Mouse (Mus musculus): Measurements from ENCODE around the gene Skor1. TPM values are rescaled to one million over a fixed set of nuclear protein-coding genes. Genes with fewer than 3 reads are reported as not detected.
A peak's percentile ranks its signal among the peaks of the same experiment; 100 is the strongest.

Skor1 gene
- polyA plus RNA-seq, 1 experiment from 2014 or later = 0.43 TPM

DNA sequence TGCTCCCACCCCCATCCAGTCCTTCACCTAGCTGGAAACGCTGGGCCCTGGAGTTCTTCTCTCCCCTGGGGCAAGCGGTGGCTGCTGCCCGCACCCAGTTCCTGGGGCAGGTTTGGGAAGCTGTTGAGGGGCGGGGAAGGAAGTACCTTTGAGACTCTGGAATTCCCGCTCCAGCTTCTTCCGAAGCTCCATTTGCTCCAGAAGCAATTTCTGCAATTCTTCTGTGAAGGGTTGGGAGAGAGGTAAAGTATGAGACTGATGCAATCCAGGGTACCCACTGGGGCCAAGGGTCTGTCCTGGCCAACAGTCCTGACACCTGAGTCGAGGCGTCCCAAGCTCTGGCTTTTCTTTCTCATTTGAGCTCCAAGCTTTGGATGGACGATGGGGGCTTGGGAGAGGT, 8.6 kb downstream of the Skor1 start:
- no peaks in the 10 kb centered on the region for H3K36me3 ChIP-seq (ENCODE audit: control insufficient read depth, insufficient read depth, low read length)
- H3K9ac ChIP-seq (ENCODE audit: low read length) = no peak overlapping the region
- peaks cover 22% of the 10 kb centered on the region for H3K4me1 ChIP-seq (replicated peaks; ENCODE audit: control insufficient read depth, insufficient read depth, low read length)
- DNase-seq (ENCODE audit: low spot score) (peak; percentile 56), ATAC-seq (replicated peaks; ENCODE audit: low FRiP score) (no peak)
- no peaks in the 10 kb centered on the region for H3K9me3 ChIP-seq (ENCODE audit: control insufficient read depth, low read length)
- H3K27ac ChIP-seq (ENCODE audit: low read depth, low read length) = no peak overlapping the region
- H3K4me3 ChIP-seq (ENCODE audit: low read depth, low read length) = no peak overlapping the region
- peaks cover 96% of the 10 kb centered on the region for H3K27me3 ChIP-seq (ENCODE audit: control insufficient read depth, insufficient read depth, low read length)
- no peak overlapping the region for H3K4me2 ChIP-seq (ENCODE audit: low read depth, low read length, severe bottlenecking)
- under 1% methylated on average over 9 of the region's 9 CpGs for WGBS

DNA sequence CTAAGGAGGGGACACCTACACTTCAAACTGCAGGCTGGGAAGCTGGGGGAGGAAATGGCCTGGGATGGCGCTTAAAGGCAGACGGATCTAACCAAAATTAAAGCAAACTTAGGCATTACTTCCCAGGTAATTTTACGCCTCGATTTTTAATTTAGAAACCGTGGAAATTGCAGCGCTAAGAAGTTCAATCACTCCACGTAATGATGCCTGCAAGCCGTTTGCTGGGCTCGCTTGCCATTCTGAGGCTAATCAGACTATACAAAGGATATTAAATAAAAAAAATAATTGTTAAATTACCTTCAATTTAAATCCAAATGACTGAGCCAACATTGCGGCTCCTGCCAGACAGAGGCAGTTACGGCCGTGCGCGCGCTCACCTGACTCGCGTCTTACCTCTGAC, 9.1 kb downstream of the Skor1 start:
- H3K9ac ChIP-seq (ENCODE audit: low read length) = no peak overlapping the region
- H3K27me3 ChIP-seq (ENCODE audit: control insufficient read depth, insufficient read depth, low read length) = peaks cover 96% of the 10 kb centered on the region
- ATAC-seq (replicated peaks; ENCODE audit: low FRiP score) = no peak
- H3K27ac ChIP-seq (ENCODE audit: low read depth, low read length) = no peak overlapping the region
- no peaks in the 10 kb centered on the region for H3K36me3 ChIP-seq (ENCODE audit: control insufficient read depth, insufficient read depth, low read length)
- H3K9me3 ChIP-seq (ENCODE audit: control insufficient read depth, low read length) = no peaks in the 10 kb centered on the region
- H3K4me1 ChIP-seq (replicated peaks; ENCODE audit: control insufficient read depth, insufficient read depth, low read length) = peaks cover 24% of the 10 kb centered on the region
- H3K4me3 ChIP-seq (ENCODE audit: low read depth, low read length) = no peak overlapping the region
- DNase-seq (ENCODE audit: low spot score) = no peak
- WGBS = 2% methylated on average over 17 of the region's 17 CpGs
- no peak overlapping the region for H3K4me2 ChIP-seq (ENCODE audit: low read depth, low read length, severe bottlenecking)

DNA sequence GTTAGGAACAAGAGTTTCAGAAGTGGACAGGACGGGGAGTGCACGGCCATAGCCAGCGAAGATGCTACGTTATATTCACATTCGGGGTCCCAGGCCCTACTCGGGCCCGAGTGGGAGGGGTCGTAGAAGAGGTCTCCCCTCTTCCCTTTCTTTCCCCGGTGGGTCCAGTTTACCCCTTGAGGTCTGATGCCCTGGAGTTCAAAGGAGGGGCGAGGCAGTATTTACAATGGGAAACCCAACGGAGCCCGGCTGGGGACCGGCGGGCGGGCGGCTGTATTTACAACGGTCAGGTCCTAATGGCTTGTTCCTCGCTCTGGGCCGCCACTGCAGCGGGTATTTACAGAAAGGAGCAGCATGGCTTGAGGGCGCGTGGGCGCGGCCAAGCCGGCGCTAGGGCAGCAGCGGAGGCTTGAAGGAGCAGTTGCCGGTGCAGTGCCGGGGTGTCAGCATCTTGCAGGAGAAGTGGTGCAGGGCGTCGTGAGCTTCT, 10.2 kb downstream of the Skor1 start:
- H3K4me1 ChIP-seq (replicated peaks; ENCODE audit: control insufficient read depth, insufficient read depth, low read length) = peaks cover 20% of the 10 kb centered on the region
- ATAC-seq (replicated peaks; ENCODE audit: low FRiP score) = no peak
- WGBS = under 1% methylated on average over 31 of the region's 31 CpGs

DNA sequence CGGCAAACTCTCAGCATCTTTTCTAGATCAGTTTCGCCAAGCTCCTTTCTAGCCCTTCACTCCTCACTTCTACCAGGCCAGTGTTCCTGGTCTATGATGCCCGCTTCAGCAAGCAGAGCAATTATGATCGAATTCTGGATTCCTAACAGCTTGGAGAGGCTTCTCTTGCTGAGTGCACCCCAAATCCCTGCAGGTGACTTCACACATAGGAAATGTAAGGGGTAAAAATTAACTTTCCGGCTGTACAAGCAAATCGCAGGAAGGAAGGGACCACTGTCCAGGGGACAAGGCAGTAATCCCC, 11.2 kb downstream of the Skor1 start:
- WGBS = 0% methylated on average over 6 of the region's 6 CpGs
- no peaks in the 10 kb centered on the region for H3K36me3 ChIP-seq (ENCODE audit: control insufficient read depth, insufficient read depth, low read length)
- ATAC-seq (replicated peaks; ENCODE audit: low FRiP score) (no peak), DNase-seq (ENCODE audit: low spot score) (no peak)
- no peak overlapping the region for H3K4me2 ChIP-seq (ENCODE audit: low read depth, low read length, severe bottlenecking)
- no peak overlapping the region for H3K27ac ChIP-seq (ENCODE audit: low read depth, low read length)
- H3K9me3 ChIP-seq (ENCODE audit: control insufficient read depth, low read length) = no peaks in the 10 kb centered on the region
- no peak overlapping the region for H3K4me3 ChIP-seq (ENCODE audit: low read depth, low read length)
- peaks cover 20% of the 10 kb centered on the region for H3K4me1 ChIP-seq (replicated peaks; ENCODE audit: control insufficient read depth, insufficient read depth, low read length)
- no peak overlapping the region for H3K9ac ChIP-seq (ENCODE audit: low read length)
- peaks cover 88% of the 10 kb centered on the region for H3K27me3 ChIP-seq (ENCODE audit: control insufficient read depth, insufficient read depth, low read length)

More for the DNA sequence above, 10.2 kb downstream of the Skor1 start:
- no peaks in the 10 kb centered on the region for H3K9me3 ChIP-seq (ENCODE audit: control insufficient read depth, low read length)
- peak; percentile 74 for DNase-seq (ENCODE audit: low spot score)
- peaks cover 96% of the 10 kb centered on the region for H3K27me3 ChIP-seq (ENCODE audit: control insufficient read depth, insufficient read depth, low read length)
- H3K27ac ChIP-seq (ENCODE audit: low read depth, low read length) = no peak overlapping the region
- H3K4me3 ChIP-seq (ENCODE audit: low read depth, low read length) = peak overlapping the region; percentile 18
- H3K4me2 ChIP-seq (ENCODE audit: low read depth, low read length, severe bottlenecking) = peak overlapping the region; percentile 32
- H3K9ac ChIP-seq (ENCODE audit: low read length) = no peak overlapping the region
- no peaks in the 10 kb centered on the region for H3K36me3 ChIP-seq (ENCODE audit: control insufficient read depth, insufficient read depth, low read length)

DNA sequence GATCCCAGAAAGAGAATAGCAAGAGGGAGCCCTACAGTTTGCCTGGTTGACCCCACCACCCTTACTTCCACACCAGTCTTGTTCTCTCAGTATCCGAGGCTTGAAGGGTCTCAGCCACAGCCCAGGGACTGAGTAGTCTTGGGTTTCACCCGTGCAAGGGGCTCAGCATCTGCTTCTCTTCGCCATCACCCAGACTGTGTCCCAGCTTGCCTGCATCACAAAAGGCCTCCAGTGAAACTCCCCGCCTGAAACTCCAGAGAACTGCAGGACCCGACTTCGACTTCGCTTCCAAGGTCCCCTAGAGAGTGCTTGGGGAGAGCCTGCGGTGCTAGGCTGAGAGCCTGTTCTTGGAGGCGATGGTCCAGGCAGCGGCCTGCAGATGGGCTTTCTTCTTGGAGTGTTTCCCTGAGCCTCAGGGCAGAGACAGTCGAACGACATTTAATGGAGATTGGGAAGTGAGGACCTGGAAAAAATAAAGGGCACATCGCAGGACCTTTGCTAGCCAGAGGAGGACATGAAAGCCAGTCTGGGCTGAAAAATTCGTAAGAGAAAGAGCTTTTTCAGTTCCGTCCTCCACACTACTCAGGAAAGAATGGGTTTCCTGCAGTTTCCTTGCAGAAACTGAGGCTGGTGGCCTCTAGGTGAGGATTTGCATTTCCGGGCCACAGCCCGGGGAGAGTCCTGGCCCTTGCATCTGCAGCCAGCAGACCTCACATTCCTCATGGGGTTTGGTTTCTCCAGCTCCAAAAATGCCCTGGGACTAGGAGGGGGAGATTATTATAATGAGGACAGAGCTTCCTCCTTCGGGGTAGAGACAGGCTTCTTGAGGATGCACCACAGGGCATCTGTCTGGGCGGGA, 11.8 kb downstream of the Skor1 start:
- H3K9ac ChIP-seq (ENCODE audit: low read length) = no peak overlapping the region
- no peak overlapping the region for H3K4me3 ChIP-seq (ENCODE audit: low read depth, low read length)
- no peak for DNase-seq (ENCODE audit: low spot score)
- peaks cover 19% of the 10 kb centered on the region for H3K4me1 ChIP-seq (replicated peaks; ENCODE audit: control insufficient read depth, insufficient read depth, low read length)
- peaks cover 82% of the 10 kb centered on the region for H3K27me3 ChIP-seq (ENCODE audit: control insufficient read depth, insufficient read depth, low read length)
- no peaks in the 10 kb centered on the region for H3K9me3 ChIP-seq (ENCODE audit: control insufficient read depth, low read length)
- no peaks in the 10 kb centered on the region for H3K36me3 ChIP-seq (ENCODE audit: control insufficient read depth, insufficient read depth, low read length)
- no peak for ATAC-seq (replicated peaks; ENCODE audit: low FRiP score)
- no peak overlapping the region for H3K4me2 ChIP-seq (ENCODE audit: low read depth, low read length, severe bottlenecking)
- H3K27ac ChIP-seq (ENCODE audit: low read depth, low read length) = no peak overlapping the region
- WGBS = 2% methylated on average over 19 of the region's 19 CpGs

DNA sequence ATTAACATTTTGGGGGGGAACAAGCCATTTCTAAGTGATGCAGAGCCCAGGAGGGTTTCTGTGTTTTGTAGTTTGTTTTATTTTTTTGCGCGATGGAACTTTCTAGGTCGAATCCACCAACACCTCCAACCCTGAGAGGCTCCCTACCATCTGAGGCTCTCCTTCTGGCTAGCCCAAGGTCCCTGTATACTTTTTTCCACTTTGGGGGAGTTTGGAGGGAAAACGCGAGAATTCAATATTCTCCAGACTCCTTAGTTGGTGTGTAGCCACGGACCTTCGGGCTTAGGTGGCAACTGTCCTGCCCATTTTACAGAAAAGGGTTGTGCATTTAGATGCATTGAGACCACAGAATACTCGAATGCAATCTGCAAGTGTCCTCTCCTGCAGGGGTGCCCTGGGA, 12.5 kb downstream of the Skor1 start:
- no peak overlapping the region for H3K4me2 ChIP-seq (ENCODE audit: low read depth, low read length, severe bottlenecking)
- H3K4me1 ChIP-seq (replicated peaks; ENCODE audit: control insufficient read depth, insufficient read depth, low read length) = peaks cover 21% of the 10 kb centered on the region
- H3K27ac ChIP-seq (ENCODE audit: low read depth, low read length) = no peak overlapping the region
- no peak overlapping the region for H3K9ac ChIP-seq (ENCODE audit: low read length)
- ATAC-seq (replicated peaks; ENCODE audit: low FRiP score) = no peak
- 2% methylated on average over 8 of the region's 8 CpGs for WGBS
- DNase-seq (ENCODE audit: low spot score) = peak; percentile 46
- H3K36me3 ChIP-seq (ENCODE audit: control insufficient read depth, insufficient read depth, low read length) = no peaks in the 10 kb centered on the region
- no peaks in the 10 kb centered on the region for H3K9me3 ChIP-seq (ENCODE audit: control insufficient read depth, low read length)
- no peak overlapping the region for H3K4me3 ChIP-seq (ENCODE audit: low read depth, low read length)
- H3K27me3 ChIP-seq (ENCODE audit: control insufficient read depth, insufficient read depth, low read length) = peaks cover 79% of the 10 kb centered on the region

DNA sequence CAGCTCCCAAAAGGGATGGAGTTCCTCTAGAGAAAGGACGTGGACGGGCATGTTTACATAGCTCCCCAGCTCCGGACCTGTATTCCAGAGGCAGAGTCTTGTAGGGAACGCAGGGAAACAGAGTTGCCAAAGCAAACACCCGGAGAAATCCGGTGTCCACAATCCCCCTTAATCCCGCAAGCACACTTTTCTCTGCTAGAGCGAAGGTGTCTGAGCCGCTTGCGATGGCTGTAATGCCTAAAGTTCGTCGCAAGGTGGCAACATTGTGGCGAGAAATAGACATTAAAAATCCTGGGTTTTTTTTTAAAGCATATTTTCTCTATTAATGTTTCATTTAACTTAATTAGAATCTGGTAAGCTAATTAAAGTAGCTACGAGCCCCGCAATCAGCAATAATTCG, 13.0 kb downstream of the Skor1 start:
- peaks cover 21% of the 10 kb centered on the region for H3K4me1 ChIP-seq (replicated peaks; ENCODE audit: control insufficient read depth, insufficient read depth, low read length)
- H3K36me3 ChIP-seq (ENCODE audit: control insufficient read depth, insufficient read depth, low read length) = no peaks in the 10 kb centered on the region
- ATAC-seq (replicated peaks; ENCODE audit: low FRiP score) = no peak
- under 1% methylated on average over 16 of the region's 16 CpGs for WGBS
- H3K4me2 ChIP-seq (ENCODE audit: low read depth, low read length, severe bottlenecking) = peak overlapping the region; percentile 42; the same call in 1 of the 2 replicates
- H3K27ac ChIP-seq (ENCODE audit: low read depth, low read length) = no peak overlapping the region
- H3K27me3 ChIP-seq (ENCODE audit: control insufficient read depth, insufficient read depth, low read length) = peaks cover 79% of the 10 kb centered on the region
- no peak overlapping the region for H3K9ac ChIP-seq (ENCODE audit: low read length)
- peak overlapping the region; percentile 19 for H3K4me3 ChIP-seq (ENCODE audit: low read depth, low read length)
- DNase-seq (ENCODE audit: low spot score) = peak; percentile 75
- no peaks in the 10 kb centered on the region for H3K9me3 ChIP-seq (ENCODE audit: control insufficient read depth, low read length)

DNA sequence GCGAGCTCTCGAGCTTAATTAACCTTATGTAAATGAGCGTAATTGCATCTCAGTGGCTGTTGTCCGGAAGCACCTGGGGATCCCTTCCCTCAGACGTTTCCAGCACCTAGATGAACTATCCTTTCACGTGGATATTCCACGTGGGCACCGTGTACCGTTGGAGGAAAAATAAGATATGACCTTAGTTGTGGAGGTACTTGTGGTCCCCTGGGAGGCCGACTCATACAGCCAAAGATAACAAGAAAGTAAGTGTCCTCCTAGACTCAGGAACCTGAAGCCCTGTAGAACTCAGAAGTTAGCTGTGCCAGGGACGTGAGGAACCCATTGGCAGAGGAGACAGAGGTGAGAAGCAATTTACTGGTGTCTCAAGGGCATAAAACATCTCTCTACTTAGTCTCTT, 13.4 kb downstream of the Skor1 start:
- Histone ChIP-seq H3K9ac (ENCODE audit: low read length) (no peak overlapping the region), H3K4me1 (replicated peaks; ENCODE audit: control insufficient read depth, insufficient read depth, low read length) (peaks cover 21% of the 10 kb centered on the region), H3K9me3 (ENCODE audit: control insufficient read depth, low read length) (no peaks in the 10 kb centered on the region), H3K4me3 (ENCODE audit: low read depth, low read length) (peak overlapping the region; percentile 19), H3K36me3 (ENCODE audit: control insufficient read depth, insufficient read depth, low read length) (no peaks in the 10 kb centered on the region), H3K4me2 (ENCODE audit: low read depth, low read length, severe bottlenecking) (peak overlapping the region; percentile 42; the same call in 1 of the 2 replicates), H3K27ac (ENCODE audit: low read depth, low read length) (no peak overlapping the region), H3K27me3 (ENCODE audit: control insufficient read depth, insufficient read depth, low read length) (peaks cover 76% of the 10 kb centered on the region)
- no peak for ATAC-seq (replicated peaks; ENCODE audit: low FRiP score)
- DNase-seq (ENCODE audit: low spot score) = peak; percentile 51
- 1% methylated on average over 11 of the region's 11 CpGs for WGBS

DNA sequence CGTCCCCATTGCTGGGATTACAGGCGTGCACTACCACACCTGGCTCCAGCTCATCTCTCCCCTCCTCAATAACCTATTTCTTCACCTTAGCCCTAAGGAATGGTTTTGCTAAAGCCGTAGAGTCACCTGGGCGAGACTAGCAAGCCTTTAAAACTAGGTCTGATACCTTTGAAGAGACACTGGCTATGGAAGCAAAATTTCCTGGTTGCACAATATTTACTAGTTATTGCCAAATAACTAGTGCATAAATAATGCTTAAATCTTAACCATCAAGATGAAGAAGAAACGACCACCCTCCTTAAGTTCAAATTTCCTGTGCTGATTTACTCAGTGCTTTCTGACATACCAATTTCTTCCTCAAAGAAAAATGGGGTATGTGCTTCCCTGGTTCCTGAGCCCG, 15.1 kb downstream of the Skor1 start:
- no peaks in the 10 kb centered on the region for H3K9me3 ChIP-seq (ENCODE audit: control insufficient read depth, low read length)
- H3K36me3 ChIP-seq (ENCODE audit: control insufficient read depth, insufficient read depth, low read length) = no peaks in the 10 kb centered on the region
- no peak overlapping the region for H3K27ac ChIP-seq (ENCODE audit: low read depth, low read length)
- 15% methylated on average over 6 of the region's 6 CpGs for WGBS
- H3K4me2 ChIP-seq (ENCODE audit: low read depth, low read length, severe bottlenecking) = peak overlapping the region; percentile 37
- H3K4me1 ChIP-seq (replicated peaks; ENCODE audit: control insufficient read depth, insufficient read depth, low read length) = peaks cover 17% of the 10 kb centered on the region
- ATAC-seq (replicated peaks; ENCODE audit: low FRiP score) (no peak), DNase-seq (ENCODE audit: low spot score) (peak; percentile 56)
- H3K27me3 ChIP-seq (ENCODE audit: control insufficient read depth, insufficient read depth, low read length) = peaks cover 59% of the 10 kb centered on the region
- peak overlapping the region; percentile 19 for H3K4me3 ChIP-seq (ENCODE audit: low read depth, low read length)
- H3K9ac ChIP-seq (ENCODE audit: low read length) = no peak overlapping the region

Data from forebrain, embryonic 11.5 days (tissue).